Mouse (Mus musculus) left cerebral cortex, adult 2 months (tissue): ENCODE results near the gene Mark4. TPM values are rescaled to one million over a fixed set of nuclear protein-coding genes. Genes with fewer than 3 reads are reported as not detected.

Experiments used
- DNase-seq, 2 experiments: peaks; one replicate each; pipeline ENCODE4 v3.0.0; 2021 to 2022; ENCODE audit warnings: low spot score in 2 of 2, mixed read lengths in 1 of 2; ENCODE audit errors: extremely low spot score in 1 of 2
- H3K27ac ChIP-seq: fragments of 200-600 bp; 2 replicates; pipeline ENCODE4 v1.8.1; 2022
- H3K4me3 ChIP-seq: fragments of 200-600 bp; 2 replicates; pipeline ENCODE4 v1.8.1; 2022
- CTCF ChIP-seq: fragments of 200-600 bp; IDR thresholded peaks from 2 replicates; pipeline ENCODE4 v1.8.1; 2022; ENCODE audit warnings: antibody characterized with exemption, mild to moderate bottlenecking, moderate library complexity
- intact Hi-C: fragments of 180-260 bp; cut with DNase I; formaldehyde crosslinking; loops from one replicate; pipeline ENCODE4 v1.15.1; 2025
- long read RNA-seq, 2 experiments: library from polyadenylated mRNA; stranded (forward); transcript quantifications; one replicate each; pipeline ENCODE4 v2.0.0; 2021; ENCODE audit warnings: borderline mapping rate in 2 of 2
- total RNA-seq, 2 experiments: library from RNA; stranded (reverse); gene quantifications; 2 replicates each; pipeline ENCODE4 v1.2.3; 2021

The Mark4 gene
- 10 to 100 TPM; 79.1 to 79.5 TPM for total RNA-seq
- long read RNA-seq, experiment 1, partial matches to known transcripts = 13 of 60 reads
- long read RNA-seq, experiment 1, other reads (novel, unspliced or antisense) = 44 of 60 reads
- long read RNA-seq, experiment 2, partial matches to known transcripts = 11 of 53 reads
- long read RNA-seq, experiment 2, other reads (novel, unspliced or antisense) = 38 of 53 reads

DNA sequence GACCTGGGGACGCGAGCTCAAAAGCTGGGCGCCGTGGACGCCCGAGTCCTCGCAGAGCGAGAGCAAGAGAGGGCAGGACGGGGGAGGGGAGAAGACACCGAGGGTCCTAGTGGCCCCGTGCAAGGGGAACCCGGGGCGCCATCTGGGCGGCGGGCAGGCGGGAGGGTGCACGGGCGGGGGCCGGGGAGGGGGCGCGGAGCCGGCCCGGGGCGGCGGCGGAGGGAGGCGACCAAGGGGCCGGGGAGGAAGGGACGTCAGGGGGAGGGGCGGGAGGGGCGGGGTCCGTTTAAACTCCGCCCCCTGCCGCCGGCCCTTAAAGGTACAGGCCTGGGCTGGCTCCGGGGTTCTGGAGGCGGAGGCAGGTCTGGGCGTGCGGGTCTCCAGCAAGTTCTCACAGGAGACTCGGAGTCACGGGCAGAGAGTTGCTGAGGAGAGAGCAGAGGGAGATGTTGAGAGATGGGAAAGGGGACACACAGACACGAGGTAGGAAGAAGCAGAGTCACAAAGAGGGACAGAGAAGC is at the start of gene Mark4:
Gene Mark4 (minus strand): TSS at position 231 of the 521 bp plus-strand sequence.
- Histone ChIP-seq H3K27ac (peak within 1 kb of the TSS; percentile 89), H3K4me3 (peak within 1 kb of the TSS; percentile 83)
- peak; percentile 9; the same call in 1 of the 2 replicates for TF ChIP-seq CTCF
- peak; percentile 73 to 78 for DNase-seq
- intact Hi-C loops = loop anchor here (2.0 kb wide), 1 partner anchor 104 kb away; the partner anchor contains the start of gene Ppp1r37

DNA sequence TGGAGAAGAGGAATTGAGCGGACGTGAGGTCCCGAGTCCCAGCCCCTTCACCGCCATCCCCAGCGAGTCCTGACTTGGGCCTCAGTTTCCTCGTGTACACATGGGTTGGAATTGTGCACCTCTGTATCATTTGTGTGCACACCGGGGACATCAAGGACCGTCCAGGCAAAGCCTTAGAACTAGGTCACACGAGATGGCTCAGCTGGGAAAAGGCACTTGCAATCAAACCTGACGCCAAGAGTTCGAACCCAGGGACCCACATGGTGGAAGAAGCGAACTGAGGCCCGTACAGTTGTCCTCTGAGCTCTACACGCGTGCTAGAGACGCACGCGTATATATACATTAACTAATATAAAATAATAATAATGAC is 49.0 kb upstream of the Mark4 start:
- DNase-seq = no peak
- intact Hi-C loops = loop anchor here (5.0 kb wide), 1 partner anchor 55 kb away; the partner anchor contains the start of gene Ppp1r37
- no peak for TF ChIP-seq CTCF
- Histone ChIP-seq H3K4me3 (peak overlapping the region; percentile 65), H3K27ac (no peak overlapping the region; the same call in 1 of the 2 replicates)

DNA sequence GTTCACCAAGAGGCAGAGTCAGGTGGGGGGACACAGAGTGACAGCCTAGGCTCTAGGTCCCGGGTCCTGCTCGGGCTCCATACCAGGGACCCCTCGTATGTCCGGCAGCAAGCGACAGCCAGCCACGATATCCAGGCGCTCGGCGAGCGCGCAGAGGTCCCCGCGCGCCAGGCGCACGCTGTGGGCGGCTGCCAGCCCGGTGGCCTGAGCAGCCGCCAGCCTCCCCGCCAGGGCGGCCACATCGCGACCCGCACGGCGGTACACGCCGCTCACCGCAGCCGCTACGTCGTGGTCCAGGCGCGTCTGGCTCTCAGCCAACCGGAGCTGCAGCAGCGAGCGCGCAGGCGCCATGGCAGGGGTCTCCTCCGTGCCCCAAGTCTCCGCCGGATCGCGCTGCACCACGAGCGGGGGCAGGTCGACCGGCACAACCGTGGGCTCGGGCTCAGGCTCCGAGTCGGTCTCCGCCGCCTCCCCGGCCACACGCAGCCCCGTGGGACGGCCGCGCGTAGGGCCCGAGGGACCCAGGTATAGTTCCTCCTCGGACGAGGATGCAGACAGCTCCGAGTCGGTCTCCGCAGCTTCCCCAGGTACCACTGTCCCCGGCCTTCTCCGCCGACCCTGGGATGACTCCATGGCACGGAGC is 48.5 kb upstream of the Mark4 start:
- Histone ChIP-seq H3K27ac (no peak overlapping the region), H3K4me3 (peak overlapping the region; percentile 65)
- intact Hi-C loops = loop anchor here (5.0 kb wide), 1 partner anchor 55 kb away; the partner anchor contains the start of gene Ppp1r37
- TF ChIP-seq CTCF = no peak
- peak; percentile 43 to 59 for DNase-seq

DNA sequence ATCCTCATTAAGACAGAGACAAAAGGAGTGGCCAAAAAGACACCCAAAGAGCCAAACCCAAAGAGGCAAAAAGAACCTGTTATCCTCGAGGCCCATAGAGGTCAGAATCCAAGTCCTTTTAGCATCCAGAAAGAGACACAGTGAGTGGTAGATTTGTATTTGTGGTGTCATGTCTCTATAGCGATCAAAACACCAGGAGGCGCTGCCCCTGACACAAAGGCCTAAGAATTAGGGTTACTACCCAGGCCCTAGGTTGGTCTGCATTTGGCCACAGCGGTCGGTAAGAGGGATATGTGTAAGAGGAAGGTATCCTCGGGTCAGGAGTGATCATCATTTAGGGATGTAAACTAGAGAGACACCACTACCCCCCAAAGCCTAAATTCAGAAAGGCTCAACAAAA is 47.7 kb upstream of the Mark4 start:
- Histone ChIP-seq H3K27ac (no peak overlapping the region), H3K4me3 (no peak overlapping the region)
- intact Hi-C loops = loop anchor here (5.0 kb wide), 1 partner anchor 56 kb away; the partner anchor contains the start of gene Ppp1r37
- DNase-seq = no peak
- TF ChIP-seq CTCF = no peak; the same call in 1 of the 2 replicates

DNA sequence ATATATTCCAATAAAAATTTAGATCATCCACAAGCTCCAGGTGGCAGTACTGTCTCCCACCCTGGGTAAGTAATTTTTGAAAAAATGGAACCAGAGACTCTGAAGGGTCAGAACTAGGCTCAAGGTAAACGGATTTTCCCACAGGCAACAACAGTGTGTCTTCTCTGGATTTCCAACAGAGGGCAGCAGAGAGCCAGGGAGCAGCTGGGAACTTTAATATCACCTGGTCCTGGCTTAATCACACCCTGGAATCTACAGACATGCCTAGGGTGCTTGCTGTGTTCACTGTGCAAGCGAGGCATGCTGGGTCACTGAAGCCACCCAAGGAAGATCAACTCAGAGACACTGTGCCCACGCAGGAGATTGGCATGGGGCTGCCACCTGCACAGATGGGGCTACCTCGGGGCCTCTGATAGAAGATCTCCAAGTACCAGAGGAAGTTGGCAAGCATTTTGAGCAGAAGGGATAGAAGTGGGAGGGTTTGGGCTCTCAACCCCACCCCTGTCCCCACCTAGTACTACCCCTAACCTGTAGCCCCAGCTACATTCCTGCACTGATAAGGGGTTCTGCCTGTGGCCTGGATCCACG is 45.0 kb upstream of the Mark4 start:
- peak; percentile 95 for TF ChIP-seq CTCF
- no peak overlapping the region for H3K27ac ChIP-seq
- no peak for DNase-seq
- no peak overlapping the region for H3K4me3 ChIP-seq
- intact Hi-C loops = loop anchor here (5.0 kb wide), 1 partner anchor 96 kb away; no protein-coding TSS in a partner anchor

DNA sequence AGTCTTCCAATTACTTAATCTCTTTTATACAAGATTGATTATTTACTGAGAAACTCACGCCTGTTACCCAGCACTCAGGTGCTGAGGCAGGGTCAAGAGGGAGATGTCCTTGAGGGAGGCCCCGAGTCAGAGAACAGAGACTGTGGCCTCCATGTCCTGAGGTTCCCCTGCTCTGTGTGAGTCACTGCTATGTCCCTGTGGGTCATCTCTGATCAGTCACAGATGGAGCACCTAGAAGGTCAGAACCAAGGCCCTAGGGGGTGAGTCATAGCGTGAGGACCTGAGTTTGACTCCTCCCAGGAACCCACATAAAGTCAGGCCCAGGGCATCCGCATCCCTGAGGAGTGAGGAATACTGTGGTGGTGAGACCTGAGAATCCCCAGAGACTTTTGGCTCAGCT is 43.0 kb upstream of the Mark4 start:
- intact Hi-C loops = loop anchor here (5.0 kb wide), 1 partner anchor 94 kb away; no protein-coding TSS in a partner anchor
- no peak overlapping the region for H3K4me3 ChIP-seq
- no peak for TF ChIP-seq CTCF
- no peak overlapping the region for H3K27ac ChIP-seq
- no peak for DNase-seq

DNA sequence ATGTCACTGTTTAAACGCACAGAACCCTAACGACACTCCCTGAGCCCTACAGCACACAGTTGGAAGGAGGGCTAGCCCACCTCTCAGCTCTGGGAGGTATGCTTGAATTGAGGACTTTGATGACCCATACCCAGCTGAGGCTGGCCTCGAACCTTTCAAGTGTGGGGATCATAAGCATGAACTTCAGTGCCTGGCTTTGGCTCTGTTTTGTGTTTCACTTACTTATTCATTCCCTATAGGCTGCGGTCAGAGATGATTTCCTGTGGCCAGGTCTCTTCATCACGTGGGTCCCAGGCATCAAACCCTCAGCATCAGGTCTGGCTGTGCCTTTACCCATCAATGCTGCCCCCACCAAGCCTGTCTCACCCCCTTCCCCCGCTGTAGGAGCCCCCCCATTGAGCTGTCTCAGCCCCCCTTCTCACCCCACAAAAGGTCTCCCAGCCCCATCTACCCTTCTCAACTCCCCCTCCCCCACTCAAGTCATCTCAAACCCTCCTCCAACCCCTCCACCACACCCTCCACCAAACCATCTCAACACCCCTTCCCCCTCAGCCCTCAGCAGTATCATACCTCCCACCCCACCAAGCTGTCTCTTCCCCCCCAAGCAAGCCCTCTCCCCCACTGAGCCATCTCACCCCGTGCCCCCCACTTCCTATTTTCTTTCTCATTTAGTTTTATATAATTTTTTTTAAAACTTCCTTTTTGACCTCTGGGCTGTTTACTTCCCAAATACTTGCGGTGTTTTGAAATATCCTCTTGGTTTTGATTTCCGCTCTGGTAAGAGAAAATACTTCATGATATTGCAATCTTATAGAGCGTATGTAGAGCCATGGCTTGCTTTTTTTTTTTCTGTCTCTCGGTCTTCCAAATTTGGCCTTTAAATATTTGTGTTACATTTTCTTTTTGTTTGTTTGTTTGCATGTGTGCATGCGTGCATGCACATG is 42.1 kb upstream of the Mark4 start:
- intact Hi-C loops = loop anchor here (5.0 kb wide), 1 partner anchor 93 kb away; no protein-coding TSS in a partner anchor
- DNase-seq = no peak
- no peak for TF ChIP-seq CTCF
- Histone ChIP-seq H3K4me3 (no peak overlapping the region), H3K27ac (no peak overlapping the region)

DNA sequence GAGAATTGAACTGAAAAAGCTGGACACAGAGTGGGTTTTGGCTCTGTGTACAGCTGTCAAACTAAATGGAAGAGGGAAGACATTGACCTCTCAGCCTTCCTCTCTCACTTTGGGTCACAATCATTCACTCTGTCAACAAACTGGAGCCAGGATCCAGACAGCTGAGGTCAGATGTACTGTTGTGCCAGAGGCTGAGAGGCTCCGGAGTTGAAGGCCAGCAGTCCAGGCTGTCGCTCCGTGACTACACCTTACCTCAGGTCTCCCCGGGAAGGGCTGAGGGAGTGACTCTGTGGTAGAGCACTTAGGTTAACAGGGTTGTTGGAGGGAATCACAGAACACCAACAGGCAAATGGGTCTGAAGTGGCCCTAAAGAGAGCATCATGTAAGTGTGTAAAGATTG is 39.7 kb upstream of the Mark4 start:
- Histone ChIP-seq H3K27ac (no peak overlapping the region), H3K4me3 (no peak overlapping the region)
- intact Hi-C loops = no loop called here
- TF ChIP-seq CTCF = no peak
- DNase-seq = no peak

DNA sequence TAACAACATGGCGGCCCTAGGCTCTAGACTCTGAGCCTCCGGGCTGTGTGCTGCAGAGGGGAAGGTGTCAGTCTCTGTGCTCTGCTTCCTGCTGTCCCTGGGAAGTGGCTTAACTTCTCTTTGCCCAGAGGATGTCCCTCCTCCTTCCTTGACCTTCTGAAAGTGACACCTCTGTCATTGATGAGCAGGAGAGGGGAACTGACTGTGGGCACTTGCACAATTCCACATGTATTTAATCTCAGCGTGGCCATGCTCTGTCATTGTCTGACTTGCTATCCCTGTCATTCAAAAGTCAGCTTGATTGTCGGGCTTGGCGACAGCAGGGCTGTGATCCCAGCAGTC is 37.6 kb upstream of the Mark4 start:
- Histone ChIP-seq H3K4me3 (no peak overlapping the region), H3K27ac (no peak overlapping the region)
- DNase-seq = no peak
- no peak for TF ChIP-seq CTCF
- intact Hi-C loops = no loop called here

DNA sequence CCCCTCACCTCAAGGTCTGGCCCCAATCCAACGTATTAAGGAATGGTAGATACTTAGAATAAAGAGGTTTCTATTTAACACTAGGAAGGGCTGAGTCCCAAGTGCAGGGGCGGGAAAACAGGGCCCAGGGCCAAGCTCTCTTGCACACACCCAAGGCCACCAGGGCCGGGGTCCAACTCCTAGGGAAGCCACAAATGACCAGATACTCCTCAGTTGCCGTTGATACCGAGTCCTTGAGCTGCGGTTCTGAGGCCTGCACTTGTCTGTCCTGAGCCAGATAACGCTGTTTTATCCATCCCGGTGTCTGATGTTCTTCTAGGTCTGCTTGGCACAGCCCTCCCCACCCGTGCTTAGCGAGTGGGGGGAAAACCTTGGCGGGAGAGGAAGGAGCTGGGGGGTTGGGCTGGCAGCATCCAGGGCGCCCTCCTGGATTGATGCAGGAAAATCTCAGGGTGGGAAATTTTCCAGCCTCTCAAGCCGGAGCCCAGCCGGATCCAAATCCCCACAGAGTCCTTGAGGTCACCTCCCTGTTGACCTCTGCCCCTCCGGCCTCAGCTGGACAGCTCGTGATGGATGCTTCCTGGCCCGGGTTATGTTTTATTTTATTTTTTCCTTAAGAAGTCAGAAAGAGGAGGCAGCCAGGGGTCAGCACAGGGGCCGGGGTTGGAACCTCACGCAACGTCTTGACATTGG is 37.0 kb upstream of the Mark4 start:
- intact Hi-C loops = no loop called here
- DNase-seq = no peak
- Histone ChIP-seq H3K27ac (no peak overlapping the region), H3K4me3 (no peak overlapping the region)
- TF ChIP-seq CTCF = no peak
